Mouse (Mus musculus): ENCODE measurements around the gene F3. TPM values are rescaled to one million over a fixed set of nuclear protein-coding genes. Genes with fewer than 3 reads are reported as not detected.

Gene F3
- polyA plus RNA-seq, 1 experiment: not detected

GRCm38 (mm10) chr3:121699401-121699800, 23.9 kb upstream of the F3 start:
- no peak for TF ChIP-seq GATA1 (IDR thresholded peaks at IDR 0.05; ENCODE audit: low read length)

DNA sequence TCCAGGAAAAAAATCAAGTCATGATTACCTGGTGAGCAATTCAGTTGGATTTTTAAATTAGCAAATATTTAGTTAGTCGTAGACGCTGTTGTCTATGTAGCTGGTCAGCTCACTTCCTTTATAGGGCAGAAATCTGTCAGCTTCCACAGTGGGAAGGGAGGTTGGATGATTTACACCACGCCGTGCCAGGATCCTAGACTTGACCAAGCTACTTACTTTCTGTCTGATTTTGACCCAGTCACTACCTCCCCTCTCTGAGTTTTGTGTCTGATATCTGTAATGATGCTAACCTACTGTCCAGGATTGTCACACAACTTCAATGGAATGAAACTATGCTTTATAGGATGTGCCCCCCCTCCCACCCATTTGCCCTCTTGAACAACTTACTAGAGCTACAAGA, 23.5 kb upstream of the F3 start:
- no peak for TF ChIP-seq GATA1 (IDR thresholded peaks at IDR 0.05; ENCODE audit: low read length)

- no peak for TF ChIP-seq GATA1 (IDR thresholded peaks at IDR 0.05; ENCODE audit: low read length)
Measured at GRCm38 (mm10) chr3:121700364-121700952, 22.9 kb upstream of the F3 start.

DNA sequence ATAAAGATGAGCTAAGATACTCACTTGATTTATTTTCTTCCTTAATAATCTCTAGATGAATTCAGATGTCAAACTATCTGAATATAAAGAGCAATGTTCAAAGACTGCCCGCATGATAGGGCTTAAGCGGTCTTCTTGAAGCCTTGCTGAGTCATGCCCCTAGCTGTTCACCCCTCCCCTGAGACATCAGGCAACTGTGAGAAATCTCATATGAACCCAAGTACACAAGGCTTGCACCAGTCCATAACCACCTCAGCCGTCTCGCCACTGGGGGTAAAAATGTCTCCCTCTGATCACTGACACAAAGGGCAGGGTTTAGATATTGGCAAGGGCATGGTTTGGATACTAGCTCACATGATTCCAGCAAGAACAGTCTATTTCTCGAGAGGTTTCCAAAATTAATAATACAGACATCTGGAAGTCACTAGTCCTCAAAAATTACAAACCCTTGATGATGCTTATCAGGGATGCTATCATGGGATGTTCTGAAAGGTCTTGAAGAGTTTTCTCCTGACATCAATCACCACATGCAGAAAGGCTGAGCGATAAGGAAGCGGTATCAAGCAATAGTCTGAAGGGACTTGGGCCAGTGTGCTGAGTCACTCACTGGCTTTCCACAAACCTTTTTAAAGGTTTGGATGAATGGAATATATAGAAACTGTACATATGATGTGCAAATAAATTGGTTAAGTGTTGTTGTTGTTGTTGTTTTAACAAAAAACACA, 20.0 kb upstream of the F3 start:
- TF ChIP-seq GATA1 (IDR thresholded peaks at IDR 0.05; ENCODE audit: low read length): no peak

DNA sequence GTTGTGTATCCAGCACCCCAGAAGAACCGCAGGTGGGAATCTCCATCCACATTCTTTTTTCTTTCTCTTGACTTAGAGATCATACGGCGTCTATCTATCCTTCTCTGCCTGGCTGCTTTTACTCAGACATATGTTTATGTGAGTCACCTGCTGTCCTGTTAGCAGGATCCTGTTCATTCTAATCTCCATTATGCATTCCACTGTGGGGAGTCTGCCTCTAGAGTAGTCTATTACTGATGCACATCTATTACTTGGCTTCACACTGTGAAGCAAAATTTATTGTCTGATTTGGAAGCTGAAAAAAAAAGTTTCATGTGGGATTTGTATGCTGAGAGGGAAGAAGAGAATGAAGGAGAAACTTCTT, 19.5 kb upstream of the F3 start:
- no peak for TF ChIP-seq GATA1 (IDR thresholded peaks at IDR 0.05; ENCODE audit: low read length)

DNA sequence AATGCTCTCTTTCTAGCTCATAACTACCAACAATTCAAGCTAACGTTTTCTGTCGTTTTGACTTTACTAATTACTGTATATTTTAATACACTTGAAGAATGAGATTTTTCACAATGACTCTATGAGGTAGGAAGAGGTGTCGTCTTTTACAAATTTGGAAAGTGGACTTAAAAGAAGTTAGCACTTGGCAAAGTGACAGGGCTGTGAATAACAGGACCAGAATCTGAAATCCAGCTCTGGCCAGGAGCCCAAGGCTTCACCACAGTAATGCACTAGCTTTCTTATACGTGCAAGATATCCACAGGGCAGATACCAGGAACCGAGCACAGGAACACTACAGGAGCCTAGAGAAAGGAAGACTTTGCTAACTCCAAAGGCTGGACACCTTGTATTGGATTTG, 17.2 kb upstream of the F3 start:
- TF ChIP-seq GATA1 (IDR thresholded peaks at IDR 0.05; ENCODE audit: low read length): no peak

GRCm38 (mm10) chr3:121707106-121707505, 16.2 kb upstream of the F3 start:
- no peak for TF ChIP-seq GATA1 (IDR thresholded peaks at IDR 0.05; ENCODE audit: low read length)

DNA sequence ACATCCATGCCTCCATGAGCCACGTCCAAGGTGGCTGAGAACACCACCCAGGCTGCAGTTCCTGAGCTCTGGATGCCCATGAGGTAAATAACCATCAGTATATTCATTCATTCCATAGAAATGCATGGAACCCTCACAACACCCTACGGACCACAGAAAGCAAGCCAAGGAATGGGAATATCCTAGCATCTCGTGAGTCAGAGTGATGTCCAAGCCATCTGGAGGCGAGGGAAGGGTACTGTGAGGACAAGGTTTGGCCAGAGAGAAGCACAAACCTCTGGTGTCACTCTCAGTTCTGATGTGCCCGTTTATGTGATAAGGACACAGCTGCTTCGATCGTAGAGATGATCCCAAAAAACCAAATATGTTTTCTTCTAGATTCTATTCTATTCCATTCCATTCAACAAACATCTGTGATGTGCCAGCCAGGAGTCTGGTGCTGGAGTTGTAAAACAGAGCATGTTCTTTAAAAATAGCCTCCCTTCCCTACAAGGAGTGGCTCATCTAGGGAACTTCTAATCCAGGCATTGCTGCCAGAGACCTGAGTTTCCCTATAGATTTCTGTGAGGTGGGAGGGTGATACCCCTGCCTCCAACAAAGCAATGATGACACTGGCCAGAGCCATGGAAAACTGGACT, 12.3 kb upstream of the F3 start:
- TF ChIP-seq GATA1 (IDR thresholded peaks at IDR 0.05; ENCODE audit: low read length): no peak

DNA sequence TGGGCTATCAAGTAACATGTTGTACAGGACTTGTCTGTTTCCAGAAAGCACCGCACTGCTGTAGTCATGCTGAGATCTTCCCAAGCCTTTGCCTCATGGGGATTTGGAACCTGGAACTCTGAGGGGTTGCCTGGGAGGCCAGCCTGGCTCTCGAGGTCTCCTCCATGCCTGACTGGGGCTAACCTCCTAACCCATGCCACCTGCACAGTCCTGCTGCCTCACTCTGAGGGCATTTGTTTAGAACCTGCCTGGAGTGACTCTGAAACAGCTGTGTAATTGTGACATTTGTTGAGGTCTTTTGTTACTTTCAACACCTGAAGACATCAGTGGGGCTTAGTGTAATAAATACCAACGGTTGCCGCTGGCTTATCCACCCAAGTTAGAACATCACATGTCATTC, 11.1 kb upstream of the F3 start:
- TF ChIP-seq GATA1 (IDR thresholded peaks at IDR 0.05; ENCODE audit: low read length): no peak

DNA sequence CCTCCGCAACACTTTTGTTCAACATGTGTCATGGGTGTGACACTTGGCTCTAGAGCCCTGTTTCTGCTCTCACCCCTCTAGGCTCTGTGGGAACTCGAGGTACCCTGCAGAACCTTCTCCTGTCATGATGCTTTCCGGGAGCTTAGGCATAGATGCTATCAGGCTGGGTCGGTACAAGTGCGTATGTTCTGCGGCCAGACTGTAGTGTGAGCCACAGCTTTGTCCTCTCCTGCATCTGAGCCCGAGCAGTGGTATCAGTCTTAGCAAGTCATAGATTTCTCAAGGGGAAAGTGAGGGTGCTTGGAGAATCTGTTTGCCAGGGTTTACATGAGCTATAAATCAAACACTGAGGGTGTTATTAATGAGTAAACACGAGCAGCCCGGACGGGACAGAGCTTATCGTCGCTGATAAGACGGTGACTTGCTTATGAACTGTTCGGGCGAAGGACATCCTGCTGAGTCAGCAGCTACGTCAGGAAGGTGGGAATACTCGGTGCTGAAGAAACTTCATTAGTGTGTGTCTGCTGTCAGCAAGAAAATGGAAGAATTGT, 10.1 kb upstream of the F3 start:
- TF ChIP-seq GATA1 (IDR thresholded peaks at IDR 0.05; ENCODE audit: low read length): no peak

DNA sequence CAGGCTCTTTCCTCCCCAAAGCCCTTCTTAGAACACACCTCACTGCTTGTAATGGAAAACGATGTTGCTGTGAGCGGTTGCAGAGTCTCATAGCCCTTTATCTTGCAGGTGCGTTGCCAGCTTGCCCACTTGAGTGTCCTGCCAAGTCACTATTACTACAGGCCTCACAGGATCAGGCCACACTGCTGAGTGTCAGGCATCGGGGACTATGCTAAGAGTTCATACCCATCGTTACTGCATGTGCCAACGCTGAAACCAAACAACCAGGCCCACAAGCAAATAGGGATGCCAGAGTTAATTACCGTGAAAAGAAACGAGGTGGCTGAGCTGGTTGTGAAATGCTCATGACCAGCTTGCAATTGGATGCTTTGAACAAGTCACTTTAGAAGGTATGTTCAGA, 9.5 kb upstream of the F3 start:
- TF ChIP-seq GATA1 (IDR thresholded peaks at IDR 0.05; ENCODE audit: low read length): no peak

GRCm38 (mm10) chr3:121714461-121714860, 8.9 kb upstream of the F3 start:
- no peak for TF ChIP-seq GATA1 (IDR thresholded peaks at IDR 0.05; ENCODE audit: low read length)

GRCm38 (mm10) chr3:121715336-121715735, 8.0 kb upstream of the F3 start:
- no peak for TF ChIP-seq GATA1 (IDR thresholded peaks at IDR 0.05; ENCODE audit: low read length)

DNA sequence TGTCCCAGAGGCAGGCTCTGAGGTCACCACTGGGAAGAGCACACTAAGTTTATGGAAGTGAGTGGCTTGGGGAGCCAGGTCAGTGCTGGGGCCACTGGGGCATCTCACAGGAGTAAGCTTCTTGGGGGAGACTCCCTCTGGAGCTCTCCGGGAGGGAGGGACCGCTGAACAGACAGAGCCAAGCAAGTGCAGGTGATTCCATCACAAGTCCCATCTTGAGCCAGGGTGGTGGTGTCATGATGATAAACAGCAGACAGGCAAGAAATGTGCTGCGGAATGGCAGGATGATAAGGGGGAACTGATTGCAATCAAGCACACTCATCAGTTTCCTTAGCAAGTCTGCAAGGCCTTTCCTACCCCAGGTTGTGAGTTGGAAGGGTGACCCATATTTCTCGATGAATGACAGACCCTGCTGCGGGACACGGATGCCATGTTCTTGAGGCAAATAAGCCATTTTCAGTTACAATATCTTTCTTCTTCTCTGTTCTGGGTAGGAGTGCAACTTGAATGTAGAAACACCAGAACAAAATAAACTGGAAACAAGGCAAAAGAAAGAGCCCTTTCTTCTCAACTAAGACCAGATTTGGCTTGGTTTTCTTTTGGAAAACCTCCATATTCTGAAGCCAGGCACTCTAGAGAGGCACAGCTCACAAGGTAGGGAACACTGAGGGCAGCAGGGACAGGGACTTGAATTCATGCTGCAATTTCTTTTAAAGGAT, 7.4 kb upstream of the F3 start:
- no peak for TF ChIP-seq GATA1 (IDR thresholded peaks at IDR 0.05; ENCODE audit: low read length)

DNA sequence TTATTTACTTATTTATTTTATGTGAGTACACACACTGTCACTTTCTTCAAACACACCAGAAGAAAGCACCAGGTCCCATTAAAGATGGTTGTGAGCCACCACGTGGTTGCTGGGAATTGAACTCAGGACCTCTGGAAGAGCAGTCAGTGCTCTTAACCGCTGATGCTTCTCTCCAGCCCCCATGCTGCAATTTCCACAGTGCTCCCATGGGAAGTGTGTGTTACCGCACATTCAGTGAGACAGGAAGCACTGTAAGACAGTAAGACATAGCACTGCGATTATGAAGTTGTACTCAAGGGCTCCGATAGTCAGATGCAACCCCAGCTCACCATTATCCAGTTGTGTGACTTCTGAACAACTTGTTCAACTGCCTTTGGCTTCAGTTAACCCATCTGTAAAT, 6.9 kb upstream of the F3 start:
- no peak for TF ChIP-seq GATA1 (IDR thresholded peaks at IDR 0.05; ENCODE audit: low read length)

DNA sequence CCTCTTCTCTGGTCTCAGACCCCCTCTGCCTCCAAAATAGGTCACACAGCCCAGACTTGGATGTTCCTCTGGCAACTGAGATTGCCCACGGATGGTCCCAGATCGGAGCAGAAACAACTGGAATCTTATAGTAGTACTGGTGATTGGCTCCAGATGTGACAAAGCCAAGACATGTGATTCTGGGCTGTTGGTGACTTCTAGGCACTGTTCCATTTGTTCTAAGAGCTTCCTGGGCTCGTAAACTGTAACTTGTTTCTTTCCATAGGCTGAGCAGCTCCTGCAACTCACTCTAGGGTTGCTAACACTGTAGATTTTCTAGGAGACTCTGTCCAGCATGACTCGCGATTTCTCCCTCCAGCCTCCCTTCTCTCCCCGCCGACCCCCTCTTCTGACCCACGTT, 4.7 kb upstream of the F3 start:
- TF ChIP-seq GATA1 (IDR thresholded peaks at IDR 0.05; ENCODE audit: low read length): no peak

All from G1E-ER4 (cell line).